ENCODE assay signal across 26 mouse cellular contexts in genomic region chr6:41759618-41760017, GRCm38 (mm10). TPM values are rescaled to one million over a fixed set of nuclear protein-coding genes. Genes with fewer than 3 reads are reported as not detected.
"Had no signal": no experiment of that assay in that cellular context is flagged by ENCODE, and none has a peak within 500 bp of the region (broad histone marks: within the 10 kb centered on the region; RNA-seq: fewer than 3 reads in every experiment).

No protein-coding gene starts in this region.

- H3K4me1 ChIP-seq: neural tube, embryonic 12.5 days; neural tube, embryonic 13.5 days; neural tube, embryonic 15.5 days; stomach, embryonic 15.5 days had no signal

- H3K36me3 ChIP-seq: neural tube, embryonic 12.5 days; neural tube, embryonic 13.5 days; neural tube, embryonic 15.5 days; stomach, embryonic 15.5 days had no signal

- H3K27ac ChIP-seq: neural tube, embryonic 12.5 days; neural tube, embryonic 13.5 days; neural tube, embryonic 15.5 days; stomach, embryonic 15.5 days; stomach, postnatal 0 days had no signal

- H3K27me3 ChIP-seq: neural tube, embryonic 12.5 days; neural tube, embryonic 13.5 days; neural tube, embryonic 15.5 days; stomach, embryonic 15.5 days had no signal

- H3K9ac ChIP-seq: neural tube, embryonic 12.5 days; neural tube, embryonic 13.5 days; neural tube, embryonic 15.5 days; stomach, embryonic 15.5 days had no signal

- H3K9me3 ChIP-seq: neural tube, embryonic 12.5 days; neural tube, embryonic 13.5 days; neural tube, embryonic 15.5 days; stomach, embryonic 15.5 days had no signal

- DNase-seq: retina, postnatal 1 day; right cerebral cortex, adult 18-20 months; right cerebral cortex, postnatal 14 days; right cerebral cortex, postnatal 25 days; right cerebral cortex, postnatal 4 days; spleen, adult 18-20 months; thymus, adult 18-20 months; thymus, adult 2 months; thymus, postnatal 14 days; thymus, postnatal 25 days; thymus, postnatal 36 days; thymus, postnatal 4 days had no signal

- H3K4me3 ChIP-seq: neural tube, embryonic 12.5 days; neural tube, embryonic 13.5 days; neural tube, embryonic 15.5 days; stomach, embryonic 15.5 days had no signal

- H3K4me2 ChIP-seq: neural tube, embryonic 12.5 days; neural tube, embryonic 13.5 days; neural tube, embryonic 15.5 days; stomach, embryonic 15.5 days had no signal

RNA-seq across cellular contexts. Expression of gene Olfr459, which starts 15.4 kb away (rescaled TPM):
- total RNA-seq: neutrophil, adult 5-6 weeks had no signal
- polyA plus RNA-seq: neural tube, embryonic 12.5 days; neural tube, embryonic 13.5 days; neural tube, embryonic 14.5 days; neural tube, embryonic 15.5 days; small intestine, adult 2 months; spleen, adult 2 months; stomach, embryonic 14.5 days; stomach, embryonic 15.5 days; stomach, embryonic 16.5 days; stomach, postnatal 0 days; testis, adult 2 months; thymus, adult 2 months; thymus, postnatal 0 days; urinary bladder, adult 2 months had no signal

RNA-seq across cellular contexts. Expression of gene Kel, which starts 55.5 kb away (rescaled TPM):
- polyA plus RNA-seq: small intestine, adult 2 months; urinary bladder, adult 2 months had no signal
